Mouse (Mus musculus) MN1 (cell line): ENCODE results near the gene Rnf213.
A peak's percentile ranks its signal among the peaks of the same experiment; 100 is the strongest.
"Not testable (repeated sequence)": the region's sequence is repeated elsewhere in the genome, so short reads cannot be mapped to it uniquely, and the experiment has no call there.

ENCODE experiments used
- DNase-seq: peaks from one replicate; pipeline ENCODE4 v3.0.0-alpha.2; 2016; ENCODE audit warnings: low spot score

Gene Rnf213

DNA sequence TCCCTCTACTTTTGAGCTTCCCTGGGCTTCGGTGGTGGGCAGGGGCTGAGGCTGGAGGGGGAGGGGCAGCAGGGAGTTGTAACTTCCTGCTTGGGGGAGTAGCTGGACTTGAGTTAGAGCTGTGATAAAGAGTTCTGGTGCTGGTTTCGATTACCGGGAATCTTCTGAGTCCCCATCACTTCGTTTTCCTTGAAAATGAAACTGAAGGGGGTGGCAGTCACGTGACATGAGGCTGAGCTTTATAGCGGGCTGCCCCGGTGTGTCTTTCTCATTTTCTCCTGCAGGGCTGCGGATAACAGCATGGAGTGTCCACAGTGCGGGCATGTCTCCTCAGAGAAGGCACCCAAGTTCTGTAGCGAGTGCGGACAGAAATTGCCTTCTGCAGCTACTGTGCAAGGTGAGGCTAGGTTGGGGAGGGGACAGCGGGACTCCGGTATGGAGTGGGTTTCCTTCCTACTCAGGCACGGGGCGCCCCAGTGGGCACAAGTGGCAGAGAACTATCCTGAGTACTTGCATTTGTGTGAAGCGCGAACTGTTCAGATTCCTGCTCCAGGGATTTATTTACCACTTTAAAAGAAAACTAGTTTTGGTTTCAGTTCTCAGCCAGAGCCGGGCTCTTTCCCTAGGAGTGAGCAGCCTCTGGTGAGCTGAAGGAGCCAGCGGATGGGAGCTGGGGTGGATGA is at the start of gene Rnf213:
TSS of gene Rnf213 (plus strand) at position 301 of the 683 bp plus-strand sequence.
- DNase-seq: peak; percentile 78

DNA sequence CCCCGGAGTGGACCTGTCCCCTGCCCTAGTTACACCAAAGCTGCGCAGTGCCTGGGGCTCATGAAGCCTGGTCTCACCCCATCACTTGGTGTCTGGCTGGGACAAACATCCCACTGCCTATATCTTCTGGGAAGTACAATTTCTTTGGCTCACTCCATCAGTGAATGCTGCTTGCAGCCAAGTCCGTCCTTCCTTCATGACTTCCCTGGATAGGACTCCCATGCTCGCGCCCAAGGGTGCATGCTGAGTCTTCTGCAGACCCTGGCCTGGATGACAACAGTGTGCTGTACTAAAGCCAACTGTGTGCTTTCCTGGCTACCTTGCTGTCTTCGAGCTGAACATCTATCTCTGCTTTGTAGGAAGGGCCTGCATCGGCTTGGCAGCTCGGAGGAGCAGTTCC is 48.7 kb upstream of the Rnf213 start:
- DNase-seq: no peak

DNA sequence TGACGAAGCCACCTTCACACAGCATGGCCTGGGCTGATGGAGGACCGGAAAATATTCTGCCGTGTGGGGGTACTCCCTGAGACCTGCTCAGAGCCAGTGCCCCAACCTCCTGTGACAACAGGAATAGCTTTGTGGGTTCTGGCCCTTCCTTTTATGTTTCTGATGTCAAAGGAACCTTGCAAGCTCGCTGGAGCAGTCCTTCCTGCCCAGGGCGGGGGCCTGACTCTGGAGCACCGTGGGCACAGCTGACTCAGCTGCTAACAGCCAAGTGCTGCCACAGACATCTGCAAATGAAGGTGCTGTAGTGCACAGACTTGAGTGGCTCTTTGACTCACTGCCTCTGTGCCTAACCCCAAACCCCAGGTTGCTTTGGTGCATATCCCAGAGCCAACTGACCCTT is 48.0 kb upstream of the Rnf213 start:
- no peak for DNase-seq

DNA sequence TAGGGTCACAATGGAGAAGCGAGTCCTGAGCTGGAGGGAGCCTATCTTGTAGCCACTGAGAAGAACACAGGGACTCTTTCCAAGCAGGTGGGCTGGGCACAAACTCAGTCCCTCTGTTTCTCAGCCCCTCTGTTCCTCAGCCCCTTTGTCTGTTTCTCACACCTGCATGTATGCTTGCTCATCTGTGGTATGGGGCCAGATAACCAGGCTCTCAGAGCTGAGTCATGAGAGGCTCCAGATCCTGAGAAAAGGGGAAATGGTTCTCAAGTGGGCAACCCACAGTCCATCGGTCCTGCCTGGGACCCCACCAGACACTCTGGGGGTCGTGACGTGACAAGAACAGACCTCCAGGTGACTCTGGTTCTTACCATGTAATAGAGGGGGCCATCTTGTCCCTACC is 45.8 kb upstream of the Rnf213 start:
- DNase-seq: no peak

DNA sequence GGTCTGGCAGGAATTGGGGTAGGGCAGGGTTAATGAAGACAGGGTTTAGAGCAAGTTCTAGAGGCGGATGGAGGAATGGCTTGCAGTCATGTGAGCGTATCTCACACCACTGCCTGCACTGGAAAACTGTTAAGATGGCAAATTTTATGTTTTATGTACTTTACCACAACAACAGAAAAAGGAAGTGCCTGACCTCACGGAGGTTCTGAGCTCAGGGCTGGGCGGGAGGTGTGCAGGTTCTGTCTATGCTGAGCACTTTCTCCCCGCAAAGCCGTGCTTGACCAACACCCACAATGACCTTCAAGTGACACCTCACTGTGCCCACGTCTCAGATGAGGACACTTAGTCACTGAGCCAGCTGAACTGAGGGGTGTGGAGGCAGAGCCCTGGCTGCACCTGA is 40.8 kb upstream of the Rnf213 start:
- no peak for DNase-seq

DNA sequence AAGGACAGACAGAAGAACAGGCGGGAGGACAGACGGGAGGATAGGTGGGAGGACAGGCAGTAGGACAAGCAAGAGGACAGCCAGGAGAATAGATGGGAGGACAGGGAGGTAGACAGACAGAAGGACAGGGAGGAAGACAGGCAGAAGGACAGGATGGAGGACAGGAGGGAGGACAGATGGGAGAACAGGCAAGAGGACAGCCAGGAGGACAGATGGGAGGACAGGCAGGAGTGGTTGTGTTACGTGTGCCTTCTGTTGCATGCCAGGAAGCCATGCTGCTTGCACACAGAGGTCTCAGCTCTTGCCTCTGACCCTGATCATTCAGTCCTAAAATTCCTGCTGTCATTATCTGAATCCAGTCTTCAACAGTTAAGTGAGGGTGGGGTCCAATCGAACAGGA is 39.0 kb upstream of the Rnf213 start:
- no peak for DNase-seq

DNA sequence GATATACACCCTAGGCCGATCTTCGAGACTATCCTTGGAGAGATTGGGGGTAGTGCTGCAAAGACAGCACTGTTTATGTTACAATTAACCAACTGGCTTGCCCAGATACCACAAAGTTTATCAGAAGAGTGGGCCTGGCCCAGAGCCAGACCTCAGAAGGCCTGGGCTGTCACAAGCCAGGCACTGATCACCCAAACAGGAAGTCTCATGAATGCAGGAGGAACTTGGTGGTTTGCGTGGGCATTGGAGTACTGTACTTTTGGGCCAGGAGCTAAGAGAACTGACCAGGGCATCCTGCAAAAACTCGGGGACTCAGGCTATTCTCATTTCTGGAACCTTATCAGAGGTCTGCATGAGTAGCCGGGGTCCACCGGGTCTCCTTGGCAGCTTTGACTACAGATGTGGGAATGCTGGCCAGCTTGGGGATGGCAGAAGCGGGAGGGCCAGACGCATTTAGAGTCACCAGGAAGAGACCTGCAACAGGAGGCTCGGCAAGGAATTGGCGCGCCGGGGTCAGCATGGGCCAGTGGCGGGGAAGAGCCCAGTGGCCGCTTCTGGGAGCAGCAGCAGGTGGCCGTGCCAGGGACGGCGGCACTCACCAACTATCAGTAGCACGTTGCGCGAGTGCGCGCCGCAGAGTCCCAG is 38.0 kb upstream of the Rnf213 start:
- peak; percentile 23 for DNase-seq

DNA sequence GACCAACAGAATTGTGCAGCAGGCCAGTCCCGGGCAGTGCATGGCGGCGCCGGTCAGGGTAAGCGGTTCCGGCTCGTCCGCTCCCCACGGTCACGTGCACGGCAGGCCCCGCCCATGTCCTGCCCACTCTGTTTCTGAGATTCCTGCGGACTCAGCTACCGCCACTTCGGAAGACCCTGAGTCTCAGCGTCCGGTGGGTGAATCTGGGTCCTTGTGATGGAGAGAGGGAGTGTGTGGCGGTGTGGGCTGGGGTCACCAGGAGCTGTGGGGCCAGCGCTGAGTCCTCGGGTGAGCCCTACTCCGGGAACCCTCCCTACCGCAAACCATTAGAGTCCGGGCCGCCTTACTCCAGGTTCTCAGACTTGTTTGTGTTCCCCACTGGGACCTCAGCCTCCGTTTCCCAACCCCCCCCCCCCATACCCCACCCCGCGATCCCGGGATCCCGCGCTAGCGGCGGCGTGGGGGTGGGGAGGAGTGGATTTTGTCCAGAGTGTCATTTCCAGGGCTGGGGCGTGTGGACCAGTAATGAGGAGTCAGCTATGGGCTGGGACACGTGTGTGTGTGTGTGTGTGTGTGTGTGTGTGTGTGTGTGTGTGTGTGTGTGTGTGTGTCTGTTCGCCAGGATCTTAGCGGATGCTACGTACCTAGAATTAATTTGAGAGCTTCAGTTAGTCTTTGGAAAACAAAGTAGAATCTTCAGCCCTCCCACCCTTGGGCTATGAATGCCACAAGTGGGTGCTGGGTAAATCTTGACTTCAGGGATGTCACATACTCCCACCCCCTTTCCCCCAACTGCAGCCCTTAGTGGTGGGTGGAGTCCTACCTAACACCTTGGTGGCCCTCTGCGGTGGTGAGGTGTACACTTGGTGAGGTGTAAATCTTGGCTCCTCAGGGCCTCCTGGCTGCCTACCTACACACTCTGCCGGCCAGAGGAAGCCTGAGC is 37.2 kb upstream of the Rnf213 start, which contains the start of the genes Sgsh and Slc26a11:
TSS of gene Sgsh (minus strand) at position 94 of the 943 bp plus-strand sequence.
TSS of gene Slc26a11 (plus strand) at position 115 of the 943 bp plus-strand sequence.
- peak; percentile 79 for DNase-seq

DNA sequence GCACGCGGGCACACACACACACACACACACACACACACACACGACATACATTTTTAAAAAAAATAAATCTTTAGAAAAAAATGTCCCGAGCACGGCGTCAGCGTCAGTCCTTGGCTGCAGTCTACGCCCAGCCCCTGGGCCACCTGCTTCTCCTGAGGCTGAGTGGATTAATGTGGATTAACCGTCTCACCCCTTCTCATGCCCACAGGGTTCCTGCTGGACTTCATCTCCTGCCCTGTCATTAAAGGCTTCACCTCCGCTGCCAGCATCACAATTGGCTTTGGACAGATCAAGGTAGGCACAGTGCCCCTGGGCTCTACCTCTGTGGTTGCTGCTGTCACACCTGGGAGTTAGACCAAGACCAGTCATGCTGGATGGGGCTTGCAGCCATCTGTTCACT is 33.8 kb upstream of the Rnf213 start:
- no peak for DNase-seq

DNA sequence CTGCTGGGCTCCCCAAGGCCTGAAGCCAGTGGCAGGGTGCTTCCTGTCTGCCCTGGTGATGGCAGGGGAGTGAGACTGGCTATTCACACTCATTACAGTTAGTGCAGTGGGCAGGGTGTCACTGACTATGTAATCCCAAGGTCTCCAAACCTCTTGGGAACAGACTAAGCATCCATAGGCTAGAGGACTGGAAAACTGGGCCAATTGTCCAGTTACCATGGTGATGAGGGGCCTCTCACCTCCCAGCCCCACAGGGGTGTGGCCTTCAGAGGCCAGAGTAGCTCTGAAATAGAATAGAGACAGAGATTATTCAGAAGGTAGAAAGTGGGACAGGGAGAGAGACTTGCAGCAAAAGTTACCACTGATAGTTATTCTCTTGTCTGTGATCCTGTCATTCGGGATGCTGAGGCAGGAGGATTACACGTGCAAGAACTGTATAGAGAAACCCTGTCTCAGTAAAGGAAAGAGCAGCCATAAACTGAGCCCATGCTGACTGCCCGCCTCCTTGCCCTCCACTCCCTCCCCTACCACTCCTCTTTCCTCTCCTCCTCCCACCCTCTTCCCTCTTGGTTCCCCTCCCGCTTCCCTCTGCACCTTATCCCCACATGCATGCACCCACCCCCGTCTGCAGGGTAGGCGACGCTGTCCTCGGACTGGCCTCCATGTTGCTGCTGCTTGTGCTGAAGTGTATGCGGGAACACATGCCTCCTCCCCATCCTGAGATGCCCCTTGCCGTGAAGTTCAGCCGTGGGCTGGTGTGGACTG is 29.9 kb upstream of the Rnf213 start:
- peak; percentile 81 for DNase-seq

DNA sequence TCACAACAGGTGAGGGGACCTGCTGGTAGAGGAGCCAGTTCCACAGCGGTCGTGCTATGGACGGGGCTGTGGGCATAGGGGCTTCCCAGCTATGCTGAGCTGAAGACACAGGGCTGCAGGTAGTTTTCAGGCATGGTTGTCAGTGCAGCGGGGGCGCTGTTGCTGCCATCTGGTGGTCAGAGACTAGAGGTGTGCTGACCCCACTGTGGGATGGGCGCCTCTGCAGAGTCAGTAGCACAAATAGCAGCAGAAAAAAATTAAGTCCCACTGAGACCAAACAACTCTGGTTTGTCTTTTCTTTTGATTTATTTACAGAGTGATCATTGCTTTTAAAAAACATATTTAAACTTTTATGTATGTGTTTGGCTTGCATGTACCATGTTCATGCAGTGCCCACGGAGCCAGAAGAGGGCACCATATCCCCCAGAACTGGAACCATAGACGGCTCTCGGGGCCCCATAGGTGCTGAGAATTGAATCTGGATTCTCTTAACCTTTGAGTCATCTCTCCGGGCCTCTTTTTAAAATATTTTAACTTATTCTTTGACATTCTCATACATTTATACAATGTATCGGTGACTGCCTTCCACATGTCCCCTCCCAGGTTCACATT is 29.3 kb upstream of the Rnf213 start:
- peak; percentile 84 for DNase-seq

DNA sequence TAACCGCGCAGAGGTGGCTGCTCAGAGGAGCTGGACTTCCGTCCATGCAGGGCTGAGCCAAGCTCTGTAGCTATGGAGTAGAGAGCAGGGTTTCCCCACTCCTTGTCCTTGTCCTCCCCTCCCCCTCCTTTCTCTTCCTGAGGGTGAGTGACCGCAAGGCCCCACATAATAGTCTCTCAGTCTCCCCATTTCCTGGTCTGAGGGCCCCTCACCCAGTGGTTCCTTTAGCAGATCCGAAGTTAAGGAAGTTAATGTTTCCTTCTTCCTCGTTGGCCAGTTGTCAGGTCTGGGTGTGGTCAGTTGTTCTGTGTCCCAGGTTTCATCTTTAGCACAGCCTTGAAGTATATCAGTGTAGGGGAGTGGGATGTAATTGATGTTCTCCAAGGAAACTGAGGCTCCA is 17.5 kb upstream of the Rnf213 start:
- no peak for DNase-seq

DNA sequence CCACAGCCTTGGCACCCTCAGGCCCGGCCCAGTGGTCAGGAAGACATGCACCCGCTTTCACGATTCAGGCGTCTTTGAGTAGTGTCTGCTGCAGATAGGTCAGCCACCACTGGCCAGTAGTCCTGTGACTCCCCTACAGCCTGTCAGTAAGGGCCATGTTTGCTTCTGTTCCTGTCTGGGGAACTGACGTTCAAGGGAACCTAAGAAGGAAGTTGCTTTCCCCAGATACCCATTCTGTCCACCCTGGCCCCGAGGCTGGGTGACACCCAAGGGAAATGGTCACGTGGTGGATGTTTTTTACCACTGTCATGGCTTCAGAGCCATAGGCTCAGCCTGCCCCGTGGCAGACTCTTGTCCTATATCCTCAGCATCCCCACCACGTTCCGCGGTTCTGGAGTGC is 15.6 kb upstream of the Rnf213 start:
- no peak for DNase-seq

DNA sequence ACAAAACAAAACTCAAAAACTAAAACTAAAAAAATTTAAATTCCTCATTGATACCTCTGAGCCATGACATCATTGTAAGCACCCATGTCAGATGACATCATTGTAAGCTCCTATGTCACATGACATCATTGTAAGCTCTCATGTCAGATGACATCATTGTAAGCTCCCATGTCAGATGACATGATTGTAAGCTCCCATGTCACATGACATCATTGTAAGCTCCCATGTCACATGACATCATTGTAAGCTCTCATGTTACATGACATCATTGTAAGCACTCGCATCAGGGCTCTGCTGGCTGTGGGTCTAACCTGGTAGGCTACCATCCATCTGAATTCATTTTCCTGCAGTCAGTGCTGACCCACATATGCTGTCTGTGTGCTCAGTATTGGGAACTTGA is 14.3 kb upstream of the Rnf213 start:
- peak; percentile 31 for DNase-seq

DNA sequence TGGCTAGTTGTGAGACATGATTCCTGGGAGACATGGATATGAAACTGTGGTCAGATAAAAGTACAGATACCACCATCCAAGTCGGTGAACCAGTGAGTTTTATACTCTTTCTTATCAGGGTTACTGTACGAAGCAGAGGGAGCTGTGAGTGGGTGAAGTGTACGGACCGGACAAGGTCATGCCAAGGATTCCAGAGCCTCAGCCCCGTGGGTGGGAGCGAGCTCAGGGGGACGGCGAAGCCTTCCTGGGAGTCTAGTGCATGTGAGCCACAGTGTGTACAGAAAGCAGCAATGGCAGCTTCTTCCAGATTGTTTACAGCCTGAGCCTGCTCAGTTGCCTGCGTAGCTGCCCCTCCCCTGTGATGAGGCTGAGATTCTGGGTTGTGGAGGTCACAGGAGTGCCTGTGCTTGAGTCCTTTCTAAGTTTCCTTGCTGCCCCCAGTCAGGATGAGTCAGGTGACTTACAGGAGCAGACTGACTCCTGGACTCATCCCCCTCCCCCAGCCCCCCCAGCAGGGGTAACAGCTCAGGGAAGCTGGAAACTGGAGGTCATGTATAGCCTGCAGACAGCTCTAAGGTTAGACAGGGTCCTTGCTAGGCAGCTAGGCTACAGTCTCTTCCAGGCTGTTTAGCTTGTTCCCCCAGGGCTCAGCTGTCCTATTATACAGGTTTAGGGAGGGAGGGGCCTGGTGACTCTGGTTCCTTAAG is 11.1 kb upstream of the Rnf213 start:
- no peak for DNase-seq

DNA sequence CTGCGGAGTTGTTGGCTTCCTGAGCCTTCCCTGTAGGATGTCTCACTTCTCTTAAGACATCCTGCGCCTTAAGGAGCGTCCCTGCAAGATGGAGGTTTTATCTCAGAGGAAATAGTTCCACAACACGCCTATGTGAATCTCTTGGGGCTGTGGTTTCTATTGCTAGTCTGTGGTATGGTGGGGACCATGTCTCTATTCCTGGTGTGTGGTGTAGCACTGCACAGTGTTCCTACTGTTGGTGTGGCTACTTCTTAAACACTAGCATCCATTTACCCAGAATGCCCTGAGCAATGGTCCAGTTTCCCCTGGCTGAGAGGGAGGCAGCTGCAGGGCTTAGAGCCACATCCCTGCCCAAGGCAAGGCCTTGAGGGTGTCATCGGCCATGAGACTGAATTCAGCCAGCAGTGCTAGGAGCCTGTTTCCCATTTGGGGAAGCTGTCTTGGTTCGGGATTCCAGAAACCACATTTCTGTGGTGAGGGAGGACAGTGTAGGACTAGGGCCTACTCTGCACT is 10.5 kb upstream of the Rnf213 start:
- DNase-seq: no peak

DNA sequence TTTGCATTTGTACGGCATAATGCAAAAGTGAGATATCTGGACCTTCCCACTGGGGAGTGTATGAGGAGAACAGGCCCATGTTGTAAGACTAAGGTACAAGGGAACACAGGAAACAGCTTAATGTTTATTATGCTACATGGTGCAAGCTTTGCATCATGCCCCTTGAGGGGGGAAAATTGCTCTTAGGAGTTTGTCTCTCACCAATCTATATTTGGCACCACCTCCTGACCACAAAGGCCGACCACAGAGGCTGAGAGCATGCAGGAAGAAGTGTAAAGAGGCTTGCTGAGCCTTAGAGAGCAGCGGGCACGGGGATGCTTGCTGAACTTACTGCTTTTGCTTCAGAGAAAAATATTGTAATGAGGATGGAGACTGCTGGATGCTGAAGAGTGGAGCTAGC is 8.0 kb upstream of the Rnf213 start:
- DNase-seq: no peak

DNA sequence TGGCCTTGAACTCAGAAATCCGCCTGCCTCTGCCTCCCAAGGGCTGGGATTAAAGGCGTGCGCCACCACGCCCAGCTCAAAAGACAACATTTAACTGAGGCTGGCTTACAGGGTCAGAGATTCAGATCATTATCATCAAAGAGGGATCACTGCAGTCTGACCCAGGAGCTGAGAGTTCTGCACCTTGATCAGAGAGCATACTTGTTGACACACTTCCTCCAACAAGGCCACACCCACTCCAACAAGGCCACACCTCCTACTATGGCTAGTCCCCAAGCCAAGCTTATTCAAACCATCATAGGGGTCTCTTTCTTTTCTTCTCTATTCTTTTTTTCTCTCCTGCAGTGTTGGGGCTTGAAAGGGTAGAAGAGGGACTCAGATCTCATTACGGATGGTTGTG is 6.6 kb upstream of the Rnf213 start:
- no peak for DNase-seq

DNA sequence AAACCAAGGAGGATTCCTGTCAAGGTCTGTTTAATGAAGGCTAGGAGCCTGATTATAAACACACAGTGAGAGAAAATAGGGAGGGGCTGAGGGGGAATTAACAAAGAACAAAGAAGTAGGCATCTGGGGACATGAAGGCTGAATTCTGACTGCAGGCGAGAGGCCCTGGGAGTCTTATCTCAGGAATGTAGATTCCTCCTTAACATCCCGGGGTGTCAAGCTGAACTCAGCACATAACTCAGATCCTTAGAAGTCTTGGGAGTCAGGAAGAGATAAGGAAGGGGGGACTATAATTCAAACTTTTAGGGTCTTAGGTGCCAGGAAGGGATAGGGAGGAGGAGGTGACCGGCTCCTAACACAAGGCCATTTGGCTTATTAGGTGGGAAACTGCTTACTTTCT is 5.6 kb upstream of the Rnf213 start:
- DNase-seq: not testable (repeated sequence)

DNA sequence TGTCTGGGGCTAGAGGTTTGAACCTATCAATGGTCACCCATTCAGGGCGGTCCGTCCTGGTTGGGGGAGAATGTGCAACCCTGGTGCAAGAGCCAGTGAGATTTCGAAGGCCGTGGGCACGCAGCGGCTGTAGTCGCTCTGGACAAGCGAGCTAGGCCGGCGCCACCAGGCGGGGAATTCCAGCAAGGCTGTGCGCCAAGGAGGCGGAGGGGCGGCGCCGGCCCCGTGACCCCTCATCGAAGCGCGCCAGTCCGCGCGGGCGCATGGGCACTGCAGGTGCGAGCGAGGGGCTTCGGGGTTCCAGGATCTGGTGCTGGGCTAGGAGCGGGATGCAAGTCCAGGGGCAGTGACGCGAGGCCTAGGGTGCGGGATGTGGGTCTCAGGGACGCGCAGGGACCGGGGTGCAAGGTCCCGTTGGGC is 3.0 kb upstream of the Rnf213 start:
- DNase-seq: peak; percentile 90
